17 mouse cellular contexts compared by ENCODE assay signal in the genomic region with DNA sequence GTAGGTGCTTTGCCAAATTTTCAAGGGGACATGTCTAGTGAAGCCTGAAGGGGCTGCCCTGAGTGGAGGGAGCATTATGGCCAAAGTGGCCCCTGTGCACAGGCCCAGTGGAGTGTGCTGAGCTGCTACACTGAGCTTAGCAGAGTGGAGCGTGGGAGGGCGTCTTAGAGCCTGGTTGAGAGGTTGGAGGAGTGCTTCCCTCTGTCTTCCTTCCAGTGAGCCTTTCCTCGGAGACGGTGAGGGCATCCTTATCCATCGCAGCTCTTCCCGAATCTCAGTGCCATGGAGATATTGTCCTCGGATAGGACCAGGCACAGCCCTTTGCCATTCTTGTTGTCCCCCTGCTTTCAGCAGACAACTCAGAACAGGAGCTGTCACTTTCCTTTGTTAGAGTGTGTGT.
DNase-seq lines count a peak whose midpoint lies in the region; ATAC-seq lines count a peak whose summit lies in the region.
"Had no signal": no experiment of that assay in that cellular context is flagged by ENCODE, and none has a peak within 500 bp of the region (broad histone marks: within the 10 kb centered on the region; RNA-seq: fewer than 3 reads in every experiment).

No protein-coding gene starts in this region.

- no peak overlapping the region for H3K4me3 ChIP-seq in forebrain, embryonic 13.5 days
- no peak overlapping the region for H3K4me3 ChIP-seq in forebrain, embryonic 11.5 days (ENCODE audit: low read depth, low read length)
- H3K4me3 ChIP-seq in embryonic facial prominence, embryonic 10.5 days: no peak overlapping the region
- H3K4me3 ChIP-seq in hindbrain, embryonic 11.5 days (ENCODE audit: low read depth, low read length): no peak overlapping the region
- no peak overlapping the region for H3K4me3 ChIP-seq in midbrain, embryonic 11.5 days (ENCODE audit: low read depth, low read length)
- H3K4me3 ChIP-seq: heart, adult 2 months; megakaryocyte, embryonic 14.5 days had no signal

- H3K4me1 ChIP-seq in forebrain, embryonic 13.5 days: peaks cover 16% of the 10 kb centered on the region
- peaks cover 10% of the 10 kb centered on the region; the same call in 1 of the 2 replicates for H3K4me1 ChIP-seq in forebrain, embryonic 11.5 days (replicated peaks; ENCODE audit: control insufficient read depth, insufficient read depth, low read length)
- peaks cover 19% of the 10 kb centered on the region for H3K4me1 ChIP-seq in embryonic facial prominence, embryonic 10.5 days
- no peaks in the 10 kb centered on the region; the same call in 1 of the 2 replicates for H3K4me1 ChIP-seq in hindbrain, embryonic 11.5 days (replicated peaks; ENCODE audit: control insufficient read depth, insufficient read depth, low read length)
- peaks cover 14% of the 10 kb centered on the region for H3K4me1 ChIP-seq in midbrain, embryonic 11.5 days (ENCODE audit: control insufficient read depth, insufficient read depth, low read length)

- H3K27me3 ChIP-seq in forebrain, embryonic 13.5 days: no peaks in the 10 kb centered on the region
- H3K27me3 ChIP-seq in forebrain, embryonic 11.5 days (ENCODE audit: control insufficient read depth, insufficient read depth, low read length): no peaks in the 10 kb centered on the region
- no peaks in the 10 kb centered on the region for H3K27me3 ChIP-seq in embryonic facial prominence, embryonic 10.5 days (replicated peaks; ENCODE audit: low read depth, poor library complexity, severe bottlenecking)
- no peaks in the 10 kb centered on the region for H3K27me3 ChIP-seq in hindbrain, embryonic 11.5 days (ENCODE audit: control insufficient read depth, insufficient read depth, low read length)
- H3K27me3 ChIP-seq in midbrain, embryonic 11.5 days (ENCODE audit: control insufficient read depth, insufficient read depth, low read length): no peaks in the 10 kb centered on the region

- peaks cover 31% of the 10 kb centered on the region for H3K36me3 ChIP-seq in forebrain, embryonic 13.5 days (ENCODE audit: poor library complexity, severe bottlenecking)
- no peaks in the 10 kb centered on the region; the same call in none of the 2 replicates for H3K36me3 ChIP-seq in forebrain, embryonic 11.5 days (ENCODE audit: control insufficient read depth, insufficient read depth, low read length)
- H3K36me3 ChIP-seq in embryonic facial prominence, embryonic 10.5 days (replicated peaks): peaks cover 64% of the 10 kb centered on the region
- H3K36me3 ChIP-seq in hindbrain, embryonic 11.5 days (ENCODE audit: control insufficient read depth, insufficient read depth, low read length): peaks cover 9% of the 10 kb centered on the region
- peaks cover 11% of the 10 kb centered on the region for H3K36me3 ChIP-seq in midbrain, embryonic 11.5 days (ENCODE audit: control insufficient read depth, insufficient read depth, low read length)

- H3K9ac ChIP-seq in forebrain, embryonic 13.5 days: no peak overlapping the region
- no peak overlapping the region for H3K9ac ChIP-seq in forebrain, embryonic 11.5 days (ENCODE audit: low read length)
- no peak overlapping the region for H3K9ac ChIP-seq in hindbrain, embryonic 11.5 days (ENCODE audit: low read depth, low read length)
- H3K9ac ChIP-seq in midbrain, embryonic 11.5 days (ENCODE audit: low read length): peak overlapping the region; percentile 38
- H3K9ac ChIP-seq: liver, postnatal 0 days had no signal

- ATAC-seq in forebrain, embryonic 13.5 days: no peak
- no peak for ATAC-seq in forebrain, embryonic 11.5 days (replicated peaks; ENCODE audit: low FRiP score)
- ATAC-seq in hindbrain, embryonic 11.5 days (ENCODE audit: low FRiP score): no peak
- peak; percentile 36; the same call in 1 of the 2 replicates for ATAC-seq in midbrain, embryonic 11.5 days (ENCODE audit: low FRiP score)
- ATAC-seq: liver, postnatal 0 days had no signal

- H3K9me3 ChIP-seq in forebrain, embryonic 13.5 days (replicated peaks): peaks cover 5% of the 10 kb centered on the region; the same call in 1 of the 2 replicates
- peaks cover 3% of the 10 kb centered on the region; the same call in 1 of the 2 replicates for H3K9me3 ChIP-seq in forebrain, embryonic 11.5 days (ENCODE audit: control insufficient read depth, low read length)
- H3K9me3 ChIP-seq in embryonic facial prominence, embryonic 10.5 days: peaks cover 9% of the 10 kb centered on the region
- H3K9me3 ChIP-seq in hindbrain, embryonic 11.5 days (ENCODE audit: control insufficient read depth, low read length): no peaks in the 10 kb centered on the region
- H3K9me3 ChIP-seq in midbrain, embryonic 11.5 days (ENCODE audit: control insufficient read depth, low read length): peaks cover 5% of the 10 kb centered on the region

- peak overlapping the region; percentile 33; the same call in 1 of the 2 replicates for H3K27ac ChIP-seq in forebrain, embryonic 13.5 days
- H3K27ac ChIP-seq in forebrain, embryonic 11.5 days (ENCODE audit: low read depth, low read length): no peak overlapping the region
- peak overlapping the region; percentile 80 for H3K27ac ChIP-seq in embryonic facial prominence, embryonic 10.5 days (replicated peaks)
- H3K27ac ChIP-seq in hindbrain, embryonic 11.5 days (ENCODE audit: low read depth, low read length): 0 out of 2 replicates have a peak overlapping the region, but pooled peaks have one; percentile 30
- peak overlapping the region; percentile 83 for H3K27ac ChIP-seq in midbrain, embryonic 11.5 days (ENCODE audit: low read depth, low read length)
- H3K27ac ChIP-seq: heart, adult 2 months had no signal

- DNase-seq in forebrain, embryonic 11.5 days (ENCODE audit: low spot score): no peak
- no peak for DNase-seq in embryonic facial prominence, embryonic 10.5 days (ENCODE audit: low spot score)
- peak; percentile 28 for DNase-seq in hindbrain, embryonic 11.5 days (ENCODE audit: low spot score)
- DNase-seq in midbrain, embryonic 11.5 days (ENCODE audit: low spot score, missing footprints): peak; percentile 89
- DNase-seq in adrenal gland, adult 18-20 months (ENCODE audit: low spot score in 2 of 2): no peak
- no peak for DNase-seq in layer of hippocampus, adult 8-10 months (ENCODE audit: low spot score in 2 of 2)
- DNase-seq in layer of hippocampus, adult 9-10 months (ENCODE audit: low spot score): no peak
- DNase-seq: adrenal gland, postnatal 14 days; B cell, adult 2 months; heart, adult 2 months; heart, postnatal 14 days; kidney, adult 11 months; liver, postnatal 0 days; right cerebral cortex, postnatal 4 days; thymus, postnatal 4 days had no signal

- no peak overlapping the region for H3K4me2 ChIP-seq in forebrain, embryonic 13.5 days
- H3K4me2 ChIP-seq in forebrain, embryonic 11.5 days (ENCODE audit: low read depth, low read length, severe bottlenecking): no peak overlapping the region
- H3K4me2 ChIP-seq in hindbrain, embryonic 11.5 days (replicated peaks; ENCODE audit: low read depth, low read length): no peak overlapping the region
- H3K4me2 ChIP-seq in midbrain, embryonic 11.5 days: no peak overlapping the region

- WGBS in forebrain, embryonic 13.5 days: 54% methylated on average over 7 of the region's 7 CpGs
- WGBS in forebrain, embryonic 11.5 days: 47% methylated on average over 7 of the region's 7 CpGs
- 71% methylated on average over 7 of the region's 7 CpGs for WGBS in embryonic facial prominence, embryonic 10.5 days
- 63% methylated on average over 7 of the region's 7 CpGs for WGBS in hindbrain, embryonic 11.5 days
- WGBS in midbrain, embryonic 11.5 days: 53% methylated on average over 7 of the region's 7 CpGs

Comparison
In these comparisons a context has a peak if more than half of its experiments do, and no peak if none do; other contexts are left out.
1. DNase-seq: peak in hindbrain, embryonic 11.5 days (single experiment) and midbrain, embryonic 11.5 days (single experiment); none in forebrain, embryonic 11.5 days (single experiment), embryonic facial prominence, embryonic 10.5 days (single experiment), adrenal gland, adult 18-20 months (0 of 2), layer of hippocampus, adult 8-10 months (0 of 2) and layer of hippocampus, adult 9-10 months (single experiment).